Mouse (Mus musculus): ENCODE results near the gene Efnb2. TPM values are rescaled to one million over a fixed set of nuclear protein-coding genes. Genes with fewer than 3 reads are reported as not detected.

Efnb2 gene
- polyA plus RNA-seq, 1 experiment from 2014 or later: 54.6 TPM

GRCm38 (mm10) chr8:8657692-8658355, 3.2 kb downstream of the Efnb2 start:
- Histone ChIP-seq H3K4me1 (replicated peaks; ENCODE audit: control insufficient read depth, insufficient read depth, low read length) (peaks cover 34% of the 10 kb centered on the region), H3K36me3 (ENCODE audit: control insufficient read depth, insufficient read depth) (no peaks in the 10 kb centered on the region), H3K4me3 (replicated peaks; ENCODE audit: low read length) (peak overlapping the region; percentile 64), H3K9ac (replicated peaks; ENCODE audit: low read depth, low read length) (peak overlapping the region; percentile 99), H3K9me3 (ENCODE audit: control insufficient read depth, low read length) (no peaks in the 10 kb centered on the region), H3K27ac (ENCODE audit: low read length) (peak overlapping the region; percentile 98), H3K27me3 (replicated peaks; ENCODE audit: control insufficient read depth, insufficient read depth, low read length) (no peaks in the 10 kb centered on the region), H3K4me2 (ENCODE audit: low read length) (peak overlapping the region; percentile 78)
- no peak for ATAC-seq
- whole genome bisulfite sequencing: 5% methylated on average over 5 of the region's 5 CpGs

DNA sequence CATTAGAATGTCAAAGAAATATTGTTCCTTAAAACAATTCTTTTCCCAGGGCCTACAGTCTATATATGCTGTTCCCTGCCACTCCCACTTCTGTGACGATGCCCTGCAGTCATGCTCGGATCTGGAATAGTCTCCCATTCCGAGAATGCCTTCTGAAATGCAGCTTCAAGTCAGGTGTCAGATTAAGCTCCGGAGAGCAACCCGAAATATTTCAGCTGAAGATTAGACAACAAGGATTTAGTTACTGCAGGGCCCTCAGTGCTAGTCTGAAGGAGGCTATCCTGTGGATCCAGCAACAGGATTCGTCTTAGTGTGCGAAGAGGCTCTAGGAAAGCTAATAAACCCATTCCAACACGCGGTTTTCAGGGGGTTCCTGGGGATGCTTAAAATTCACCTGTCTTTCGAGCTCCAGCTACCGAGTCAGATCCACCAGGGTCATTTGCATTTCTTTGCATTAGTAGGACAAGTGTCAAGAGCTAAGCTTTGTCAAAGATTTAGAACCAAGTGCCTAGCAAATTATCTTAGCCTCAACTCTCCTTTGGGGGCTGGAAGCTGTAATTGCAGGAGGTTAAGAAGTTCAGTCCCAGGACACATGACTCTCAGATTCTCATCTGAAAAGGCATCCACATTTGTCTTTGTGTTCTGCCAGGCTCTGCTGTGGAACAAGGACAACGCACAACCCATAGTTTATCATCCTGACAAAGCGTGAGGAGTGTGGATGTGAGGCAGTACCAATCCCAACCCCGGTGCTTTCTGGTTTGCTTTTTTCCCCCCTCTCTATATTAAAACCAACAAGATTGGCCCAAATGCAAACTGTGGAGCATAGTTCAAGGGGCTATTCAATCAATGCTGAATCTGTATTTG, 4.2 kb downstream of the Efnb2 start:
- H3K9ac ChIP-seq (replicated peaks; ENCODE audit: low read depth, low read length): peak overlapping the region; percentile 99
- peaks cover 42% of the 10 kb centered on the region for H3K4me1 ChIP-seq (replicated peaks; ENCODE audit: control insufficient read depth, insufficient read depth, low read length)
- H3K27me3 ChIP-seq (replicated peaks; ENCODE audit: control insufficient read depth, insufficient read depth, low read length): no peaks in the 10 kb centered on the region
- WGBS: 4% methylated on average over 14 of the region's 14 CpGs
- no peaks in the 10 kb centered on the region for H3K9me3 ChIP-seq (ENCODE audit: control insufficient read depth, low read length)
- H3K27ac ChIP-seq (ENCODE audit: low read length): peak overlapping the region; percentile 98
- ATAC-seq: no peak
- H3K4me3 ChIP-seq (replicated peaks; ENCODE audit: low read length): peak overlapping the region; percentile 64
- H3K36me3 ChIP-seq (ENCODE audit: control insufficient read depth, insufficient read depth): no peaks in the 10 kb centered on the region
- peak overlapping the region; percentile 78 for H3K4me2 ChIP-seq (ENCODE audit: low read length)

DNA sequence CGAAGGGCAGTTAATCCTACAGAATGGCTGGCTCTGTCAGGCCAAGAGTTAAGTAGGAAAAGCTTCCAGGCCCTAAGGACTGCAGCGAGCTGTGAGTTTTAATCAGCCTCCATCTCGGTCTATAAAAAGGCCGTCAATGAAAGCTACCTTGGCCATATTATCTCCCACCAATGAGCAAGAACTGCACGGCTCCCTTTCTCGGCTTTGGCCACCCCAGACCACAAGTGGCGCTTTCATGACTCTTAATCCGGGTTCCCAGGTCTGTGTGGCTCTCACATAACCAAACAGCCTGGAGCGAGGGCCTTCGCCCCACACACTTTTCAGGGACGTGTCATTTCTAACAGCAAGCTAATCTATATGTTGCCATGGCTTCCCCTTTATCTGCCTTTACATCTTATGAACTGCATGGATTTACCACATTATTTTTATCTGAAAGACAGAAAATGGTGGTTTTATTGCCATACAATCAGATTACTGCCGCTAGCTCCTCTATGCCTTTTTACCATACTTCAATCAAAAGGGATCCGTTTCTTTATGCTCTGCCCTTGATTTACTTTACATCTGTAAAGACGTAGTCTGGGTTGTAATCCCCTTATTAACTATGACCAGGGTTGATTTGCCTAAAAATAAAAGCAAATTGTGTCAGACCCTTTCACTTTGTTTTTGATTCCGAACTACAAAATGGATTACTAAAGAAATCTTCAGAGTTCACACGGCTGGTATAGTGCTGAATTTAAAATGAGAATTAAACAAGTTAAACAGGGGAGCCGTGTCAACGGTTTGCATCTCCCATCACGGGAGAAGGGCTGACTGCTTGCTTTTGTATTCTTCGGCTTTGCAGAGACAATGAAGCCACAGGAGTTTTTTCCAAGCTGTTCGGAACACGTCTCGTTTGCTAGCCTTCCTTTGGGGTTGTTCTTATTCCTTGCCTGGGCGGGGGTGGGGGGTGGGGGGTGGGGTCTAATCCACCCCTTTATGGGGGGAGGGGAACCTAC, 5.4 kb downstream of the Efnb2 start:
- Histone ChIP-seq H3K27ac (ENCODE audit: low read length) (peak overlapping the region; percentile 98), H3K36me3 (ENCODE audit: control insufficient read depth, insufficient read depth) (no peaks in the 10 kb centered on the region), H3K4me1 (replicated peaks; ENCODE audit: control insufficient read depth, insufficient read depth, low read length) (peaks cover 54% of the 10 kb centered on the region), H3K9ac (replicated peaks; ENCODE audit: low read depth, low read length) (peak overlapping the region; percentile 99), H3K27me3 (replicated peaks; ENCODE audit: control insufficient read depth, insufficient read depth, low read length) (no peaks in the 10 kb centered on the region), H3K4me2 (ENCODE audit: low read length) (peak overlapping the region; percentile 78), H3K4me3 (replicated peaks; ENCODE audit: low read length) (peak overlapping the region; percentile 64), H3K9me3 (ENCODE audit: control insufficient read depth, low read length) (no peaks in the 10 kb centered on the region)
- ATAC-seq: peak; percentile 35
- 5% methylated on average over 24 of the region's 24 CpGs for WGBS

- Histone ChIP-seq H3K36me3 (ENCODE audit: control insufficient read depth, insufficient read depth) (no peaks in the 10 kb centered on the region), H3K9me3 (ENCODE audit: control insufficient read depth, low read length) (no peaks in the 10 kb centered on the region), H3K4me3 (replicated peaks; ENCODE audit: low read length) (peak overlapping the region; percentile 64), H3K4me2 (ENCODE audit: low read length) (peak overlapping the region; percentile 78), H3K27me3 (replicated peaks; ENCODE audit: control insufficient read depth, insufficient read depth, low read length) (no peaks in the 10 kb centered on the region), H3K27ac (ENCODE audit: low read length) (peak overlapping the region; percentile 98), H3K9ac (replicated peaks; ENCODE audit: low read depth, low read length) (peak overlapping the region; percentile 51), H3K4me1 (replicated peaks; ENCODE audit: control insufficient read depth, insufficient read depth, low read length) (peaks cover 69% of the 10 kb centered on the region)
- no peak for ATAC-seq
- 8% methylated on average over 12 of the region's 12 CpGs for WGBS
These were observed 7.0 kb downstream of the Efnb2 start for GRCm38 (mm10) chr8:8653906-8654489.

DNA sequence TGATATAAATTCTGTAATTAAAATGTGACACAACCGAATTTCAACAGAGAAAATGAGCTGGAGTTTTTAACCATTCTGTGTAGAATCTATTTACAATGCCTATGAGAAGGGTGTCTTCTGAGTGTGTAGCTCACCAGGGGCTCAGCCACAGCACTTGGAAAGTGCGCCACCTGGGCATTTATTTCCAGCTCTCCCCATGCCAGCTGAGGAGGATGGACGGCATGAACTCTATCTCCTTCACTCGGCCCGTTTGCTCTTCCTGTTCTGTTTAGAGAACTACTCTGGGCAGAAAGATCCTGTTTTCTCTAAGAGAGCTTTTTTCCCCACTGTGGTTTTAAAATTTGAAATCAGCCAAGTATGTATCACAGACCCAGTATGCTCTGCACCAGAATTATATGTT, 7.7 kb downstream of the Efnb2 start:
- H3K4me1 ChIP-seq (replicated peaks; ENCODE audit: control insufficient read depth, insufficient read depth, low read length): peaks cover 75% of the 10 kb centered on the region
- H3K4me3 ChIP-seq (replicated peaks; ENCODE audit: low read length): peak overlapping the region; percentile 64
- no peaks in the 10 kb centered on the region for H3K27me3 ChIP-seq (replicated peaks; ENCODE audit: control insufficient read depth, insufficient read depth, low read length)
- peak overlapping the region; percentile 78 for H3K4me2 ChIP-seq (ENCODE audit: low read length)
- H3K9me3 ChIP-seq (ENCODE audit: control insufficient read depth, low read length): no peaks in the 10 kb centered on the region
- H3K9ac ChIP-seq (replicated peaks; ENCODE audit: low read depth, low read length): peak overlapping the region; percentile 51
- peak overlapping the region; percentile 98 for H3K27ac ChIP-seq (ENCODE audit: low read length)
- ATAC-seq: no peak
- H3K36me3 ChIP-seq (ENCODE audit: control insufficient read depth, insufficient read depth): no peaks in the 10 kb centered on the region
- WGBS: 23% methylated on average over 5 of the region's 5 CpGs

GRCm38 (mm10) chr8:8652388-8652787, 8.7 kb downstream of the Efnb2 start:
- no peak for ATAC-seq
- H3K4me3 ChIP-seq (replicated peaks; ENCODE audit: low read length): no peak overlapping the region; the same call in 1 of the 2 replicates
- no peak overlapping the region for H3K27ac ChIP-seq (ENCODE audit: low read length)
- H3K36me3 ChIP-seq (ENCODE audit: control insufficient read depth, insufficient read depth): no peaks in the 10 kb centered on the region
- H3K27me3 ChIP-seq (replicated peaks; ENCODE audit: control insufficient read depth, insufficient read depth, low read length): no peaks in the 10 kb centered on the region
- H3K9ac ChIP-seq (replicated peaks; ENCODE audit: low read depth, low read length): no peak overlapping the region
- no peaks in the 10 kb centered on the region for H3K9me3 ChIP-seq (ENCODE audit: control insufficient read depth, low read length)
- H3K4me2 ChIP-seq (ENCODE audit: low read length): peak overlapping the region; percentile 78
- WGBS: 85% methylated on average over 4 of the region's 4 CpGs
- peaks cover 82% of the 10 kb centered on the region for H3K4me1 ChIP-seq (replicated peaks; ENCODE audit: control insufficient read depth, insufficient read depth, low read length)

- WGBS: 14% methylated on average over 8 of the region's 8 CpGs
- Histone ChIP-seq H3K36me3 (ENCODE audit: control insufficient read depth, insufficient read depth) (no peaks in the 10 kb centered on the region), H3K4me1 (replicated peaks; ENCODE audit: control insufficient read depth, insufficient read depth, low read length) (peaks cover 95% of the 10 kb centered on the region), H3K9ac (replicated peaks; ENCODE audit: low read depth, low read length) (no peak overlapping the region), H3K9me3 (ENCODE audit: control insufficient read depth, low read length) (no peaks in the 10 kb centered on the region), H3K27ac (ENCODE audit: low read length) (peak overlapping the region; percentile 70), H3K4me3 (replicated peaks; ENCODE audit: low read length) (peak overlapping the region; percentile 24), H3K27me3 (replicated peaks; ENCODE audit: control insufficient read depth, insufficient read depth, low read length) (no peaks in the 10 kb centered on the region), H3K4me2 (ENCODE audit: low read length) (peak overlapping the region; percentile 78)
- peak; percentile 50 for ATAC-seq
These were observed 11.1 kb downstream of the Efnb2 start for GRCm38 (mm10) chr8:8649944-8650343.

DNA sequence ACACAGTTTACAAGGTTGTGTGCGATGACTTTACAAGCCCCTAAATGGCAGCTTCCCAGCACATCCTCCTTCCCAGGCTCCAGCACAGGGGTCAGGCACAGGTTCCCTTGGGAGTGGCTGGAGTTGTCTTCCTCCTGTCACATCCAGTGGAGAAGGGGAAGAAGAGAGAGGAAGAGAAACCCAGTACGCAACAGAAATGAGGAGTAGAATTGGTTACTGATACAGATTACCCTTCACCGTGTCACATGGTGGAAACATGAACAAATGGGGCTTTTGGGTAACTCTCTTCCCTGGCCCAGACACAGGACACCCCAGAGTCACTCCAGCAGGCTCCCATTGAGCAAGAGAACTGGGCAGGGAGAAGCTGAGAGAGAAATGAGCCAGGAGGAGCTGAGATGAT, 11.5 kb downstream of the Efnb2 start:
- H3K36me3 ChIP-seq (ENCODE audit: control insufficient read depth, insufficient read depth): no peaks in the 10 kb centered on the region
- peak overlapping the region; percentile 78 for H3K4me2 ChIP-seq (ENCODE audit: low read length)
- H3K4me3 ChIP-seq (replicated peaks; ENCODE audit: low read length): peak overlapping the region; percentile 2; the same call in 1 of the 2 replicates
- 0 out of 2 replicates have a peak overlapping the region, but pooled peaks have one; percentile 0 for H3K9ac ChIP-seq (replicated peaks; ENCODE audit: low read depth, low read length)
- H3K27me3 ChIP-seq (replicated peaks; ENCODE audit: control insufficient read depth, insufficient read depth, low read length): no peaks in the 10 kb centered on the region
- H3K27ac ChIP-seq (ENCODE audit: low read length): peak overlapping the region; percentile 54
- H3K9me3 ChIP-seq (ENCODE audit: control insufficient read depth, low read length): no peaks in the 10 kb centered on the region
- peaks cover 93% of the 10 kb centered on the region for H3K4me1 ChIP-seq (replicated peaks; ENCODE audit: control insufficient read depth, insufficient read depth, low read length)
- ATAC-seq: peak; percentile 41
- WGBS: 69% methylated on average over 3 of the region's 3 CpGs

All from forebrain, embryonic 16.5 days (tissue).